Mouse (Mus musculus) adrenal gland, adult 2 months (tissue): Measurements from ENCODE around the gene Pla2g2c. TPM values are rescaled to one million over a fixed set of nuclear protein-coding genes. Genes with fewer than 3 reads are reported as not detected.

ENCODE experiments used
- DNase-seq: peaks from one replicate; pipeline ENCODE4 v3.0.0; 2021
- polyA plus RNA-seq: library from polyadenylated mRNA; depleted of rRNA; stranded (reverse); fragments of >200 nt; gene quantifications from 2 replicates; pipeline ENCODE4 v1.2.3, GENCODE M21; 2012
- total RNA-seq, 2 experiments: library from RNA; stranded (reverse); gene quantifications; 2 replicates each; pipeline ENCODE4 v1.2.3; 2021

Gene Pla2g2c
- total and polyA plus RNA-seq, 3 experiments, result 0.24 to 0.30 TPM; not detected in 1

GRCm38 (mm10) chr4:138709246-138709645 lies 15.3 kb upstream of the Pla2g2c start:
- DNase-seq, result no peak

- no peak for DNase-seq
Measured at GRCm38 (mm10) chr4:138709944-138710343, 14.6 kb upstream of the Pla2g2c start.

- DNase-seq, result no peak
Measured at GRCm38 (mm10) chr4:138710633-138711032, 14.0 kb upstream of the Pla2g2c start.

- DNase-seq, result no peak
Measured at GRCm38 (mm10) chr4:138711051-138711820, 13.4 kb upstream of the Pla2g2c start.

GRCm38 (mm10) chr4:138712096-138712495 lies 12.5 kb upstream of the Pla2g2c start:
- no peak for DNase-seq

GRCm38 (mm10) chr4:138712621-138713020 lies 12.0 kb upstream of the Pla2g2c start:
- no peak for DNase-seq

- no peak for DNase-seq
Measured at GRCm38 (mm10) chr4:138714186-138714585, 10.4 kb upstream of the Pla2g2c start.

- no peak for DNase-seq
Measured at GRCm38 (mm10) chr4:138716697-138717096, 7.9 kb upstream of the Pla2g2c start.

GRCm38 (mm10) chr4:138718586-138719263 lies 5.9 kb upstream of the Pla2g2c start:
- DNase-seq, result no peak

- DNase-seq, result no peak
Measured at GRCm38 (mm10) chr4:138719264-138719596, 5.4 kb upstream of the Pla2g2c start.

- DNase-seq, result no peak
Measured at GRCm38 (mm10) chr4:138723493-138724281, 905 bp upstream of the Pla2g2c start.

- DNase-seq, result peak; percentile 83
Measured at GRCm38 (mm10) chr4:138725127-138725461, 502 bp downstream of the Pla2g2c start.

- peak; percentile 35 for DNase-seq
Measured at GRCm38 (mm10) chr4:138725751-138726150, 1.2 kb downstream of the Pla2g2c start.

GRCm38 (mm10) chr4:138729018-138729703 lies 4.6 kb downstream of the Pla2g2c start:
- DNase-seq, result peak; percentile 59

- DNase-seq, result peak; percentile 34
Measured at GRCm38 (mm10) chr4:138734105-138734504, 9.5 kb downstream of the Pla2g2c start.

GRCm38 (mm10) chr4:138734863-138735262 lies 10.3 kb downstream of the Pla2g2c start:
- DNase-seq, result no peak

GRCm38 (mm10) chr4:138737031-138737430 lies 12.4 kb downstream of the Pla2g2c start, which contains the start of gene Ubxn10:
Ubxn10 (minus strand) TSS chr4:138737167.
- no peak for DNase-seq

- no peak for DNase-seq
Measured at GRCm38 (mm10) chr4:138739136-138739851, 14.7 kb downstream of the Pla2g2c start.

- no peak for DNase-seq
Measured at GRCm38 (mm10) chr4:138745884-138746283, 21.3 kb downstream of the Pla2g2c start.

- DNase-seq, result no peak
Measured at GRCm38 (mm10) chr4:138746866-138747265, 22.3 kb downstream of the Pla2g2c start.

- DNase-seq, result peak; percentile 51
Measured at GRCm38 (mm10) chr4:138747851-138748250, 23.3 kb downstream of the Pla2g2c start.
